Mouse (Mus musculus): ENCODE measurements around the gene Bcar1. TPM values are rescaled to one million over a fixed set of nuclear protein-coding genes. Genes with fewer than 3 reads are reported as not detected.
A peak's percentile ranks its signal among the peaks of the same experiment; 100 is the strongest.

The Bcar1 gene
- polyA plus RNA-seq, 1 experiment = 29.5 TPM

- Histone ChIP-seq H3K27ac (ENCODE audit: control insufficient read depth, insufficient read depth, low read depth, low read length) (no peak overlapping the region), H3K4me1 (ENCODE audit: control insufficient read depth, insufficient read depth, low read length) (peaks cover 7% of the 10 kb centered on the region), H3K4me3 (ENCODE audit: control insufficient read depth, low read depth, low read length) (no peak overlapping the region), H3K27me3 (ENCODE audit: control insufficient read depth, insufficient read depth, low read length) (no peaks in the 10 kb centered on the region), H3K36me3 (ENCODE audit: control insufficient read depth, insufficient read depth, low read length) (peaks cover 3% of the 10 kb centered on the region; the same call in 1 of the 2 replicates)
- TF ChIP-seq CTCF (IDR thresholded peaks at IDR 0.05; ENCODE audit: control insufficient read depth, insufficient read depth, insufficient replicate concordance, low read depth, low read length) (no peak), POLR2A (IDR thresholded peaks at IDR 0.05; ENCODE audit: control insufficient read depth, low read depth, low read length) (no peak)
Observed at GRCm38 (mm10) chr8:111713817-111714216, 29.8 kb downstream of the Bcar1 start.

GRCm38 (mm10) chr8:111713291-111713690, 30.3 kb downstream of the Bcar1 start:
- H3K27me3 ChIP-seq (ENCODE audit: control insufficient read depth, insufficient read depth, low read length) = no peaks in the 10 kb centered on the region
- TF ChIP-seq CTCF (IDR thresholded peaks at IDR 0.05; ENCODE audit: control insufficient read depth, insufficient read depth, insufficient replicate concordance, low read depth, low read length) = no peak
- no peak for TF ChIP-seq POLR2A (IDR thresholded peaks at IDR 0.05; ENCODE audit: control insufficient read depth, low read depth, low read length)
- peaks cover 3% of the 10 kb centered on the region; the same call in 1 of the 2 replicates for H3K36me3 ChIP-seq (ENCODE audit: control insufficient read depth, insufficient read depth, low read length)
- peaks cover 7% of the 10 kb centered on the region for H3K4me1 ChIP-seq (ENCODE audit: control insufficient read depth, insufficient read depth, low read length)
- H3K4me3 ChIP-seq (ENCODE audit: control insufficient read depth, low read depth, low read length) = no peak overlapping the region
- no peak overlapping the region for H3K27ac ChIP-seq (ENCODE audit: control insufficient read depth, insufficient read depth, low read depth, low read length)

- peak; percentile 54; the same call in 1 of the 2 replicates for TF ChIP-seq CTCF (IDR thresholded peaks at IDR 0.05; ENCODE audit: control insufficient read depth, insufficient read depth, insufficient replicate concordance, low read depth, low read length)
- no peak for TF ChIP-seq POLR2A (IDR thresholded peaks at IDR 0.05; ENCODE audit: control insufficient read depth, low read depth, low read length)
- H3K27ac ChIP-seq (ENCODE audit: control insufficient read depth, insufficient read depth, low read depth, low read length) = no peak overlapping the region
- no peak overlapping the region for H3K4me3 ChIP-seq (ENCODE audit: control insufficient read depth, low read depth, low read length)
- peaks cover 4% of the 10 kb centered on the region for H3K4me1 ChIP-seq (ENCODE audit: control insufficient read depth, insufficient read depth, low read length)
- H3K36me3 ChIP-seq (ENCODE audit: control insufficient read depth, insufficient read depth, low read length) = peaks cover 3% of the 10 kb centered on the region; the same call in 1 of the 2 replicates
- no peaks in the 10 kb centered on the region for H3K27me3 ChIP-seq (ENCODE audit: control insufficient read depth, insufficient read depth, low read length)
Observed at GRCm38 (mm10) chr8:111712588-111712987, 31.0 kb downstream of the Bcar1 start.

GRCm38 (mm10) chr8:111712135-111712534, 31.5 kb downstream of the Bcar1 start:
- Histone ChIP-seq H3K4me1 (ENCODE audit: control insufficient read depth, insufficient read depth, low read length) (peaks cover 4% of the 10 kb centered on the region), H3K36me3 (ENCODE audit: control insufficient read depth, insufficient read depth, low read length) (peaks cover 3% of the 10 kb centered on the region; the same call in 1 of the 2 replicates), H3K27ac (ENCODE audit: control insufficient read depth, insufficient read depth, low read depth, low read length) (no peak overlapping the region), H3K4me3 (ENCODE audit: control insufficient read depth, low read depth, low read length) (no peak overlapping the region), H3K27me3 (ENCODE audit: control insufficient read depth, insufficient read depth, low read length) (no peaks in the 10 kb centered on the region)
- TF ChIP-seq CTCF (IDR thresholded peaks at IDR 0.05; ENCODE audit: control insufficient read depth, insufficient read depth, insufficient replicate concordance, low read depth, low read length) = no peak
- TF ChIP-seq POLR2A (IDR thresholded peaks at IDR 0.05; ENCODE audit: control insufficient read depth, low read depth, low read length) = no peak

- H3K4me1 ChIP-seq (ENCODE audit: control insufficient read depth, insufficient read depth, low read length) = no peaks in the 10 kb centered on the region
- H3K27ac ChIP-seq (ENCODE audit: control insufficient read depth, insufficient read depth, low read depth, low read length) = no peak overlapping the region
- no peak overlapping the region for H3K4me3 ChIP-seq (ENCODE audit: control insufficient read depth, low read depth, low read length)
- peaks cover 3% of the 10 kb centered on the region; the same call in 1 of the 2 replicates for H3K36me3 ChIP-seq (ENCODE audit: control insufficient read depth, insufficient read depth, low read length)
- TF ChIP-seq POLR2A (IDR thresholded peaks at IDR 0.05; ENCODE audit: control insufficient read depth, low read depth, low read length) (no peak), CTCF (IDR thresholded peaks at IDR 0.05; ENCODE audit: control insufficient read depth, insufficient read depth, insufficient replicate concordance, low read depth, low read length) (no peak)
- no peaks in the 10 kb centered on the region for H3K27me3 ChIP-seq (ENCODE audit: control insufficient read depth, insufficient read depth, low read length)
Observed at GRCm38 (mm10) chr8:111710777-111711485, 32.7 kb downstream of the Bcar1 start.

GRCm38 (mm10) chr8:111709223-111709622, 34.4 kb downstream of the Bcar1 start:
- H3K27me3 ChIP-seq (ENCODE audit: control insufficient read depth, insufficient read depth, low read length) = no peaks in the 10 kb centered on the region
- no peak overlapping the region for H3K4me3 ChIP-seq (ENCODE audit: control insufficient read depth, low read depth, low read length)
- peaks cover 1% of the 10 kb centered on the region; the same call in 1 of the 2 replicates for H3K36me3 ChIP-seq (ENCODE audit: control insufficient read depth, insufficient read depth, low read length)
- TF ChIP-seq POLR2A (IDR thresholded peaks at IDR 0.05; ENCODE audit: control insufficient read depth, low read depth, low read length) = no peak
- no peak for TF ChIP-seq CTCF (IDR thresholded peaks at IDR 0.05; ENCODE audit: control insufficient read depth, insufficient read depth, insufficient replicate concordance, low read depth, low read length)
- no peaks in the 10 kb centered on the region for H3K4me1 ChIP-seq (ENCODE audit: control insufficient read depth, insufficient read depth, low read length)
- no peak overlapping the region for H3K27ac ChIP-seq (ENCODE audit: control insufficient read depth, insufficient read depth, low read depth, low read length)

- Histone ChIP-seq H3K27ac (ENCODE audit: control insufficient read depth, insufficient read depth, low read depth, low read length) (no peak overlapping the region), H3K4me3 (ENCODE audit: control insufficient read depth, low read depth, low read length) (no peak overlapping the region), H3K4me1 (ENCODE audit: control insufficient read depth, insufficient read depth, low read length) (no peaks in the 10 kb centered on the region), H3K36me3 (ENCODE audit: control insufficient read depth, insufficient read depth, low read length) (peaks cover 1% of the 10 kb centered on the region; the same call in 1 of the 2 replicates), H3K27me3 (ENCODE audit: control insufficient read depth, insufficient read depth, low read length) (no peaks in the 10 kb centered on the region)
- TF ChIP-seq POLR2A (IDR thresholded peaks at IDR 0.05; ENCODE audit: control insufficient read depth, low read depth, low read length) (no peak), CTCF (IDR thresholded peaks at IDR 0.05; ENCODE audit: control insufficient read depth, insufficient read depth, insufficient replicate concordance, low read depth, low read length) (no peak)
Observed at GRCm38 (mm10) chr8:111708265-111708664, 35.3 kb downstream of the Bcar1 start.

Data from testis, adult 2 months (tissue).